Mouse (Mus musculus): ENCODE results near the gene Atg9b. TPM values are rescaled to one million over a fixed set of nuclear protein-coding genes. Genes with fewer than 3 reads are reported as not detected.
A peak's percentile ranks its signal among the peaks of the same experiment; 100 is the strongest.

Gene Atg9b
- polyA plus RNA-seq, 1 experiment from 2014 or later: 0.57 TPM

- H3K4me1 ChIP-seq: peaks cover 28% of the 10 kb centered on the region
- under 1% methylated on average over 68 of the region's 73 CpGs for WGBS
- H3K4me2 ChIP-seq: peak overlapping the region; percentile 95
- peak overlapping the region; percentile 45 for H3K4me3 ChIP-seq
- peak overlapping the region; percentile 59 for H3K9ac ChIP-seq
- H3K36me3 ChIP-seq (ENCODE audit: poor library complexity, severe bottlenecking): no peaks in the 10 kb centered on the region
- peak; percentile 70 for ATAC-seq
- no peak overlapping the region for H3K27ac ChIP-seq
- H3K27me3 ChIP-seq: peaks cover 65% of the 10 kb centered on the region
- H3K9me3 ChIP-seq (replicated peaks): no peaks in the 10 kb centered on the region
Observed at GRCm38 (mm10) chr5:24387264-24388241, 4.4 kb downstream of the Atg9b start.

- Histone ChIP-seq H3K9ac (no peak overlapping the region), H3K36me3 (ENCODE audit: poor library complexity, severe bottlenecking) (no peaks in the 10 kb centered on the region), H3K27ac (no peak overlapping the region), H3K9me3 (replicated peaks) (no peaks in the 10 kb centered on the region), H3K4me3 (no peak overlapping the region), H3K27me3 (peaks cover 59% of the 10 kb centered on the region), H3K4me1 (peaks cover 28% of the 10 kb centered on the region), H3K4me2 (no peak overlapping the region)
- WGBS: 78% methylated on average over 10 of the region's 10 CpGs
- ATAC-seq: no peak
Observed at GRCm38 (mm10) chr5:24385887-24386550, 5.9 kb downstream of the Atg9b start.

- Histone ChIP-seq H3K4me3 (no peak overlapping the region), H3K36me3 (ENCODE audit: poor library complexity, severe bottlenecking) (no peaks in the 10 kb centered on the region), H3K9ac (no peak overlapping the region), H3K4me1 (peaks cover 28% of the 10 kb centered on the region), H3K4me2 (no peak overlapping the region), H3K27me3 (peaks cover 54% of the 10 kb centered on the region), H3K9me3 (replicated peaks) (no peaks in the 10 kb centered on the region), H3K27ac (no peak overlapping the region)
- 93% methylated on average over 5 of the region's 5 CpGs for WGBS
- no peak for ATAC-seq
Observed at GRCm38 (mm10) chr5:24385374-24385773, 6.6 kb downstream of the Atg9b start.

- H3K27me3 ChIP-seq: peaks cover 50% of the 10 kb centered on the region
- WGBS: 69% methylated on average over 6 of the region's 6 CpGs
- no peak overlapping the region for H3K27ac ChIP-seq
- ATAC-seq: no peak
- H3K4me1 ChIP-seq: peaks cover 28% of the 10 kb centered on the region
- H3K9me3 ChIP-seq (replicated peaks): no peaks in the 10 kb centered on the region
- no peak overlapping the region for H3K4me3 ChIP-seq
- no peak overlapping the region for H3K9ac ChIP-seq
- H3K36me3 ChIP-seq (ENCODE audit: poor library complexity, severe bottlenecking): no peaks in the 10 kb centered on the region
- H3K4me2 ChIP-seq: no peak overlapping the region
Observed at GRCm38 (mm10) chr5:24384407-24384806, 7.5 kb downstream of the Atg9b start.

- no peaks in the 10 kb centered on the region for H3K9me3 ChIP-seq (replicated peaks)
- peak overlapping the region; percentile 72 for H3K4me2 ChIP-seq
- H3K27ac ChIP-seq: no peak overlapping the region
- peak overlapping the region; percentile 61 for H3K9ac ChIP-seq
- ATAC-seq: peak; percentile 86
- peak overlapping the region; percentile 49 for H3K4me3 ChIP-seq
- peaks cover 41% of the 10 kb centered on the region for H3K27me3 ChIP-seq
- H3K36me3 ChIP-seq (ENCODE audit: poor library complexity, severe bottlenecking): no peaks in the 10 kb centered on the region
- WGBS: under 1% methylated on average over 34 of the region's 34 CpGs
- H3K4me1 ChIP-seq: peaks cover 25% of the 10 kb centered on the region
Observed at GRCm38 (mm10) chr5:24383026-24383859, 8.7 kb downstream of the Atg9b start.

- peaks cover 28% of the 10 kb centered on the region for H3K27me3 ChIP-seq
- H3K9ac ChIP-seq: no peak overlapping the region
- H3K9me3 ChIP-seq (replicated peaks): no peaks in the 10 kb centered on the region
- H3K27ac ChIP-seq: no peak overlapping the region
- H3K4me2 ChIP-seq: no peak overlapping the region
- WGBS: 52% methylated on average over 2 of the region's 2 CpGs
- no peak overlapping the region for H3K4me3 ChIP-seq
- H3K36me3 ChIP-seq (ENCODE audit: poor library complexity, severe bottlenecking): no peaks in the 10 kb centered on the region
- H3K4me1 ChIP-seq: peaks cover 13% of the 10 kb centered on the region
- ATAC-seq: no peak
Observed at GRCm38 (mm10) chr5:24381988-24382387, 10.0 kb downstream of the Atg9b start.

- no peak overlapping the region for H3K9ac ChIP-seq
- WGBS: 76% methylated on average over 6 of the region's 6 CpGs
- no peak for ATAC-seq
- no peak overlapping the region for H3K4me2 ChIP-seq
- no peaks in the 10 kb centered on the region for H3K36me3 ChIP-seq (ENCODE audit: poor library complexity, severe bottlenecking)
- no peaks in the 10 kb centered on the region for H3K9me3 ChIP-seq (replicated peaks)
- H3K4me1 ChIP-seq: peaks cover 11% of the 10 kb centered on the region
- H3K27ac ChIP-seq: no peak overlapping the region
- H3K4me3 ChIP-seq: no peak overlapping the region
- peaks cover 23% of the 10 kb centered on the region for H3K27me3 ChIP-seq
Observed at GRCm38 (mm10) chr5:24381486-24381885, 10.5 kb downstream of the Atg9b start.

- peaks cover 11% of the 10 kb centered on the region for H3K4me1 ChIP-seq
- H3K9ac ChIP-seq: no peak overlapping the region
- WGBS: 89% methylated on average over 4 of the region's 4 CpGs
- H3K27ac ChIP-seq: no peak overlapping the region
- no peaks in the 10 kb centered on the region for H3K9me3 ChIP-seq (replicated peaks)
- no peaks in the 10 kb centered on the region for H3K36me3 ChIP-seq (ENCODE audit: poor library complexity, severe bottlenecking)
- H3K4me2 ChIP-seq: no peak overlapping the region
- peaks cover 14% of the 10 kb centered on the region; the same call in 1 of the 2 replicates for H3K27me3 ChIP-seq
- ATAC-seq: no peak
- H3K4me3 ChIP-seq: no peak overlapping the region
Observed at GRCm38 (mm10) chr5:24380499-24380898, 11.4 kb downstream of the Atg9b start.

- H3K4me3 ChIP-seq: no peak overlapping the region
- 0 out of 2 replicates have a peak, but pooled peaks cover 8% of the 10 kb centered on the region for H3K27me3 ChIP-seq
- no peak overlapping the region for H3K4me2 ChIP-seq
- WGBS: 84% methylated on average over 4 of the region's 4 CpGs
- H3K27ac ChIP-seq: no peak overlapping the region
- ATAC-seq: no peak
- peaks cover 15% of the 10 kb centered on the region for H3K4me1 ChIP-seq
- H3K9me3 ChIP-seq (replicated peaks): no peaks in the 10 kb centered on the region
- H3K36me3 ChIP-seq (ENCODE audit: poor library complexity, severe bottlenecking): no peaks in the 10 kb centered on the region
- no peak overlapping the region for H3K9ac ChIP-seq
Observed at GRCm38 (mm10) chr5:24379501-24379900, 12.4 kb downstream of the Atg9b start.

GRCm38 (mm10) chr5:24378700-24379099 lies 13.2 kb downstream of the Atg9b start:
- Histone ChIP-seq H3K27me3 (0 out of 2 replicates have a peak, but pooled peaks cover 8% of the 10 kb centered on the region), H3K9ac (no peak overlapping the region), H3K4me3 (no peak overlapping the region), H3K36me3 (ENCODE audit: poor library complexity, severe bottlenecking) (no peaks in the 10 kb centered on the region), H3K9me3 (replicated peaks) (no peaks in the 10 kb centered on the region), H3K27ac (no peak overlapping the region), H3K4me2 (no peak overlapping the region), H3K4me1 (peaks cover 17% of the 10 kb centered on the region)
- WGBS: 69% methylated on average over 2 of the region's 2 CpGs
- no peak for ATAC-seq

GRCm38 (mm10) chr5:24374666-24375328 lies 17.1 kb downstream of the Atg9b start:
- ATAC-seq: no peak
- 74% methylated on average over 7 of the region's 7 CpGs for WGBS
- Histone ChIP-seq H3K4me2 (no peak overlapping the region), H3K9me3 (replicated peaks) (no peaks in the 10 kb centered on the region), H3K9ac (no peak overlapping the region), H3K27ac (no peak overlapping the region), H3K4me3 (no peak overlapping the region), H3K36me3 (ENCODE audit: poor library complexity, severe bottlenecking) (no peaks in the 10 kb centered on the region), H3K27me3 (0 out of 2 replicates have a peak, but pooled peaks cover 5% of the 10 kb centered on the region), H3K4me1 (peaks cover 11% of the 10 kb centered on the region)

Measured in forebrain, embryonic 13.5 days (tissue).